Mouse (Mus musculus): ENCODE results near the gene Gm10972.
"Not testable (repeated sequence)": the region's sequence is repeated elsewhere in the genome, so short reads cannot be mapped to it uniquely, and the experiment has no call there.

Gm10972 gene

GRCm38 (mm10) chr3:94642495-94643162 is at the start of gene Gm10972:
Gene Gm10972, plus strand, starts transcription at chr3:94643112.
- not testable (repeated sequence) for DNase-seq (ENCODE audit: low read depth, low spot score)

DNA sequence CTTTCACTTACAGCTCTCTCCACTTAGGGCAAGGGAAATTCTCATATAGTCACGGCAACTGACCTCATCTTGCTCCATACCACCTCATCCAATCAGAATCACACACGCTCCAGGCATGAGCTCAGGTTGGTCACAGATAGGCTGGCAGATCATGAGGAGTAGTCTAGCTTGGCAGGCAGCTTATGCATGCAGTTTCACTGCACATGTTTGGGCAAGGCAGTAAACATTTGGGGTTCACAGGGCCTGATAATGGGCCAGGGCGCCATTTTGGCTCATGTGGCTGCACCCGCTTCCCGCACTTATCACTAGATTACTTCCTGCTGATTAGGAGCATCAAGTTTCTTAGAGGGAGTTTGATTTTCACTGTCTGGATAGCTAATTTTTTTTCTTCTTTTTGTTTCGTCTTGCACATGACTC is 47.0 kb upstream of the Gm10972 start:
- no peak for DNase-seq (ENCODE audit: low read depth, low spot score)

DNA sequence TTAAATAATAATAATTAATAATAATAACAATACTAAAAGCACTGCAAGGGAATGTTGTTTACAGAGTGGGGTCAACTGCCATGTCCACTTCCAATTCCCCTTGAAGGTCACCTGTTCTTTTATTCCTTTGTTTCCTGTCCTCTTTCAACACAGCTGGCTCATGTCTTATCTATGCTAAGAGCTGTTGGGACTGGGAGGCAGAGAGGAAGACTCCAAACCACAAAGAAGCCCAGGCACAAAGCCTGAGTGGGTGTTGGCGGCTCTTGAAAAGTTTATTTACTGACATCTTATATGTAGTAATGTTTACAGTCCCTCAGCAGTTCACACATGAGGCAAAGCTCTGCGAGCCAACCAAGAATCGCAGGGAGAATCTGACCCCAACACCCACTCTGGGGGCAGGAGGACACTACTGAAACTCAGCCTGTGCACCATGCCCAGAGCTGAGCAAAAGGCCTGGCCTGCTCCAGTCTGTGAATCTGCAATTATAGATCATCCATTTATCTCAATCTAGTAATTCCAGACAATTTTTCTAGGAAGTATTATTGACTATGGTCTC is 45.6 kb upstream of the Gm10972 start:
- no peak for DNase-seq (ENCODE audit: low read depth, low spot score)

- peak; percentile 87 for DNase-seq (ENCODE audit: low read depth, low spot score)
Measured at GRCm38 (mm10) chr3:94601959-94602358, 41.0 kb upstream of the Gm10972 start.

GRCm38 (mm10) chr3:94609621-94610020 is 33.3 kb upstream of the Gm10972 start:
- DNase-seq (ENCODE audit: low read depth, low spot score), result no peak

DNA sequence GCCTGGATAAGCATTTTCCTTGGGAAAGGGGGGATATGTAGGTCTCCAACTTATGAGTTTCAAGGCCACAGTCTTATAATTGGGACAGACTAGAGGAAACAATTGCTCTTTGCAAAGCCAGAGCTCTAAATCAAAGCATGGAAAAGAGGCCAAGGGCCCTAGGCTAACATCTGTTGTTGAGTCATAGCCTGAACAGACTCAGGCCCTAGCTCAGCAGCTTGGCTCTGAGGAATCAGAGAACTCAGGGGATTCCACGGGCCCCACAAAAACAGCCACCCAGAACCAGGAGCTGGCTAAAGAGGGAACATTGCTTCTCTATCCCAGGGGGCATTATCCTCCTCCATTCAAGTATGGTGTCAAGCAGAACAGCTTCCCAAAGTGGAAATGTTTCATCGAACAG is 32.3 kb upstream of the Gm10972 start:
- peak; percentile 92 for DNase-seq (ENCODE audit: low read depth, low spot score)

- peak; percentile 58 for DNase-seq (ENCODE audit: low read depth, low spot score)
Measured at GRCm38 (mm10) chr3:94611343-94611742, 31.6 kb upstream of the Gm10972 start.

DNA sequence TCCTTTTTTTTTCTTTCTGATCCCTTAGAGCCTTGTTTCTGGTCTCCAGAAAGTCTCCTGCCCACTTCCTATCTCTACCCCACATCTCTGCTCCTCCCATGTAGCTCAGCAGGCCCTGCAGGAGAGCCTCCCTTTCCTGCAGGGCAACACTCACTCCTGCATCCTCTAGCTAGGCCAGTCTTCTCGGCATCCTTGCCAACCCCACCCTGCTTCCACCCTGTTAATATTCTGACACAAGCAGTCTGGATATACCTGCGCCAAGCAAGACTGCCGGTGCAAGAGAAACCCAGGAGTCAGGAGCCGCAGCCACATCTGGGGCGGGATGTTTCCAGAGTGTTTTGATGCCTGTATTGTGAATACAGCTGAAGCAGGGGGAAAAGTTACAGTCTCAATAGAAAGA is 31.1 kb upstream of the Gm10972 start:
- DNase-seq (ENCODE audit: low read depth, low spot score), result no peak

GRCm38 (mm10) chr3:94612274-94612673 is 30.6 kb upstream of the Gm10972 start:
- DNase-seq (ENCODE audit: low read depth, low spot score), result no peak

- no peak for DNase-seq (ENCODE audit: low read depth, low spot score)
Measured at GRCm38 (mm10) chr3:94613258-94613878, 29.5 kb upstream of the Gm10972 start.

- peak; percentile 55 for DNase-seq (ENCODE audit: low read depth, low spot score)
Measured at GRCm38 (mm10) chr3:94616717-94617116, 26.2 kb upstream of the Gm10972 start.

DNA sequence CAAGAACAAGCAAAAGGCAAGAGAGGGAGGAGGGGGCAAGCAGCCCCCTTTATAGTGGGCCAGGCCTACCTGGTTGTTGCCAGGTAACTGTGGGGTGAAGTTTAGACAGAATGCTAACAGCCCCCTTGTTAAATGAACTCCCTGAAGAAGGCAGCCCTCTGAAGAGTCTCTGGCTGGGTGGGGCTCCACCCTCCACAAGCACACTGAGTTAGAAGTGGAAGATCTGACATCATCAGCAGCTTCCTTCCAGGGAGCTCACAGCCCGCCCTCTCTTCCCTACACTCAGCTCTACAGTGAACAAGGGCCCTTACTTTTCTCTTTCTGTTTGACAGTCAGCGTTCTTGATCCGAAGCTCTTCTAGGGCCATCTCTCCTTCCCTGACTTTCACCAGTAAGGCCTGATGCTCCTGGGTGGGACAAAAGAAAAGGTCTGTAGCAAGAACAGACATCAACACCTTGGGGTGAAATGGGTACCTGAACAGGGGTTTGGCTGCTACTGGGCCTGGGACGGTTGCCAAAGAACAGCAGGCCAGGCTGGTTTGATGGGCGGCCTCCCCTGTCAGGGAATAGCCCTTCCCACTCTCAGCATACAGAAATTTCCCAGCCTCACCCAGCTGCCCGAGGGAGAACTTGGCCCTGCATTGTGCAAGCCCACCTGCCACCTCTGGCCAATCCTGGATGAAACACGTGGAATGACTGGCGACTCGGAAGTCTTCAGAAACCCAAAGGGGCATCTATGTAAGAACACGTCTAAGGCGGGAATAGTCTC is 21.0 kb upstream of the Gm10972 start:
- peak; percentile 60 for DNase-seq (ENCODE audit: low read depth, low spot score)

DNA sequence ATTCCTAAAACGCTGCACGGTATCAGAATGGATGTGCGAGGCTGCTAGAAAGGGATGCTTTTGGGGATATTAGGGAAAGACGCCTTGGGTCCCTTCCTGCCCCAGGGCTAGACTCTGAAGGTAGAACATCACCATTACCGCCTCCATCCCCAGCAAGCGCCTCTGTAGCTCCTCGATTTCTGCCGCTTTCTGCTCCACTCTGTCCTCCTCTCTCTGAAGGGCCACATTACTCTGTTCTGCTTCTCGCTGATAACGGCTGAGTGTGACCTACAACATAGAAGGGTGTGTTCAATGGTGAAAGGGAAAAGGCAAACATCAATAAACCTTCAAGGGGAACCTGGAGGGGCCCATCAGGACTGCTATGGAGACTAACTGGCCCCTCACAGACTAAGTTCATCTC is 20.4 kb upstream of the Gm10972 start:
- no peak for DNase-seq (ENCODE audit: low read depth, low spot score)

DNA sequence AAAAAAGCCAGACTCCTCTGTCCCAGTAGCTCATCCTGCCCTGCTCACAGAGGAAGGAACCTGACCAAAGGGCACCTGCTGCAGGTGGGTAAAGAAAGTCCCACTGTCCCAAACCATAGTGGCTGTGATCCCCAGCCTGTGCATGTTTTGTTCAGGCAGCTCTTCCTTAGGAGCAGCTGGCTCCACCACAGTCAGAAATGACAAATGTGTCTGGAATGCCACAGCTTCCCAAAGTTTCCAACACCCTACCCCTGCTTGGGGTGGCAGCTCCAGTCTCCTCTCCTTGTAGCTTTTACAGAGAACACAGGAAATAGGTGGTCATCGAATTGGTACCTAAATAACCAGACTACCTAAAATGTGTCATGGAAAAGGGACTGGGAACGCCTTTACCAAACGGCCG is 18.6 kb upstream of the Gm10972 start:
- peak; percentile 85 for DNase-seq (ENCODE audit: low read depth, low spot score)

GRCm38 (mm10) chr3:94628712-94629111 is 14.2 kb upstream of the Gm10972 start:
- DNase-seq (ENCODE audit: low read depth, low spot score), result no peak

GRCm38 (mm10) chr3:94629876-94630275 is 13.0 kb upstream of the Gm10972 start:
- DNase-seq (ENCODE audit: low read depth, low spot score), result peak; percentile 60

- peak; percentile 83 for DNase-seq (ENCODE audit: low read depth, low spot score)
Measured at GRCm38 (mm10) chr3:94648755-94649590, 6.1 kb downstream of the Gm10972 start.

DNA sequence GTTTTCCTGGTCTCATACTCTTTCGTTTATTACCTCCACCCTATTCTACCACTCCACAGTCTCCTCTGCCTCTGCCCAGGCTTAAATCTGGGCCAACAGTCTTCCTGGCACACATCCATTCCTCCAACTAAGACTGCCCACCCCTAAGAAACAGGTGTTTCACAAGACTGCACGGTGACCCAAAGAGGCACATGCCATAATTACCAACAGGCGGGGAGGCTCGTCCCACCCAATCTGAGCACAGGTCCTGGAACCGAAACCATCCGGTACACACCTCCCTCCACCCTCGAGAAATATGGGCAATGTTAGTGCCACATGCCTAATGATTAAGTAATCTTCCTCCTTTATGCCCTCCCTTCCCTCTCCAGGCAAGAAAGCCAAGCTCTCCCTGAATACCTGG is 7.5 kb downstream of the Gm10972 start:
- no peak for DNase-seq (ENCODE audit: low read depth, low spot score)

GRCm38 (mm10) chr3:94653967-94654366 is 11.1 kb downstream of the Gm10972 start:
- not testable (repeated sequence) for DNase-seq (ENCODE audit: low read depth, low spot score)

GRCm38 (mm10) chr3:94657852-94658739 is 15.2 kb downstream of the Gm10972 start:
- not testable (repeated sequence) for DNase-seq (ENCODE audit: low read depth, low spot score)
